Mouse (Mus musculus) mature B cell (primary cell): Measurements from ENCODE around the gene Gm45618.
"Not testable (repeated sequence)": the region's sequence is repeated elsewhere in the genome, so short reads cannot be mapped to it uniquely, and the experiment has no call there.

Source experiments
- in situ Hi-C: fragments of 300-500 bp; cut with MboI; formaldehyde crosslinking; loops from 2 replicates; pipeline ENCODE4 v1.14.3; 2019

Gene Gm45618

GRCm38 (mm10) chr7:142120629-142121028 is at the start of gene Gm45618:
TSS of gene Gm45618 (minus strand) at chr7:142120729.
- in situ Hi-C loops = not testable (repeated sequence)

- in situ Hi-C loops = no loop called here
These were observed 49.3 kb upstream of the Gm45618 start for GRCm38 (mm10) chr7:142169836-142170235.

GRCm38 (mm10) chr7:142165639-142166038 is 45.1 kb upstream of the Gm45618 start, which contains the start of gene Gm4553:
TSS of gene Gm4553 (minus strand) at chr7:142165739.
- in situ Hi-C loops = not testable (repeated sequence)

GRCm38 (mm10) chr7:142159366-142159765 is 38.8 kb upstream of the Gm45618 start:
- in situ Hi-C loops = no loop called here

GRCm38 (mm10) chr7:142157013-142157412 is 36.5 kb upstream of the Gm45618 start, which contains the start of gene Gm29735:
TSS of gene Gm29735 (minus strand) at chr7:142157113.
- in situ Hi-C loops = not testable (repeated sequence)

- in situ Hi-C loops = no loop called here
These were observed 34.8 kb upstream of the Gm45618 start for GRCm38 (mm10) chr7:142155308-142155707.

GRCm38 (mm10) chr7:142152191-142152590 is 31.7 kb upstream of the Gm45618 start:
- in situ Hi-C loops = no loop called here

- in situ Hi-C loops = no loop called here
These were observed 28.1 kb upstream of the Gm45618 start for GRCm38 (mm10) chr7:142148633-142149032.

GRCm38 (mm10) chr7:142146033-142146432 is 25.5 kb upstream of the Gm45618 start:
- in situ Hi-C loops = no loop called here

GRCm38 (mm10) chr7:142145413-142145940 is 24.9 kb upstream of the Gm45618 start:
- in situ Hi-C loops = no loop called here

GRCm38 (mm10) chr7:142144507-142144906 is 24.0 kb upstream of the Gm45618 start, which contains the start of gene Gm45337:
TSS of gene Gm45337 (minus strand) at chr7:142144607.
- in situ Hi-C loops = no loop called here

- in situ Hi-C loops = not testable (repeated sequence)
These were observed 23.0 kb upstream of the Gm45618 start for GRCm38 (mm10) chr7:142143506-142144010.

- in situ Hi-C loops = no loop called here
These were observed 20.2 kb upstream of the Gm45618 start for GRCm38 (mm10) chr7:142140696-142141095.

- in situ Hi-C loops = not testable (repeated sequence)
These were observed 15.4 kb upstream of the Gm45618 start, which contains the start of gene Gm39115 for GRCm38 (mm10) chr7:142135934-142136333. TSS of gene Gm39115 (minus strand) at chr7:142136034.

GRCm38 (mm10) chr7:142134206-142134995 is 13.9 kb upstream of the Gm45618 start:
- in situ Hi-C loops = no loop called here

GRCm38 (mm10) chr7:142128843-142129242 is 8.3 kb upstream of the Gm45618 start:
- in situ Hi-C loops = no loop called here

- in situ Hi-C loops = no loop called here
These were observed 897 bp downstream of the Gm45618 start for GRCm38 (mm10) chr7:142119632-142120031.

- in situ Hi-C loops = no loop called here
These were observed 15.8 kb downstream of the Gm45618 start for GRCm38 (mm10) chr7:142104747-142105146.

GRCm38 (mm10) chr7:142097776-142098175 is 22.8 kb downstream of the Gm45618 start:
- in situ Hi-C loops = no loop called here

GRCm38 (mm10) chr7:142096701-142097100 is 23.8 kb downstream of the Gm45618 start:
- in situ Hi-C loops = no loop called here

GRCm38 (mm10) chr7:142095183-142095931 is 25.2 kb downstream of the Gm45618 start, which contains the start of gene Dusp8:
TSS of gene Dusp8 (minus strand) at chr7:142095843.
- in situ Hi-C loops = no loop called here
